Mouse (Mus musculus): ENCODE results near the gene Olfr1198. TPM values are rescaled to one million over a fixed set of nuclear protein-coding genes. Genes with fewer than 3 reads are reported as not detected.

Gene Olfr1198
- total RNA-seq (2021): not detected

DNA sequence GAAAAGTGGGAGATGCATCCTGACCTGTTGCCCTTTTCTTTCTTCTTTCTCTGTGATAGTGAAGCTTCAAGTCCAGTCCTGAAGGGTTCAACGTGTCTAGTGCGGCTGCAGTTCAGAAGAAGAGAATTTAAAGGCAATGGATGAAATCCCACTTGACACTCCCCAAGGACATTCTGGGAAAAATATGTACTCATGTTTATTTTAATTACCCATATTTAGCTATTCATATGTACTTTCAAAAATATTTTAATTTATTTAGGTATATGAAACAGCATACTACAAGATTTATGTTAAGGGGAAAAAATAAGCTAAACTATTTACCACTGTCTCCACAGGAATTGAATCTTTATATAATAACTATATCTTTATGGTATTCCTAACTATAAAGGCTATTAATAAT lies at the start of gene Olfr1198:
TSS of gene Olfr1198 (minus strand) at position 101 of the 400 bp plus-strand sequence.
- no peak for DNase-seq
- intact Hi-C loops (cut with DNase I): no loop called here

DNA sequence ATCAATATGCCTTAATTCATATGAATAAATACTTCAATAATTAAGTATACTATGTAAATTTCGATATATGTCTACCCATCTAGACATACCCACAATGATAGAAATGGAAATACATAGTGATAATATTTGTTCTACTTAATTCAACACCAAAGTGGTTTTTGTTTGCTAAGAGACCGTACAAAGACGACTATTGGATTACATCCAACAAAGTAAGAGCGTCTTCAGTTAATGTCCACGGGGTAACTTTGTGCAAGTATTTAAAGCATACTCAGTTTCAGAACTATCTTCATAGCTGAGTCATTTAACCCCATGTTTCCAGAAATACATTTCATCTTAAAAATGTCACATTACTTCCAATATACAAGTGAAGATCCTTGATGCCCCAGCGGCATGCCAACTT lies 41.6 kb upstream of the Olfr1198 start, which contains the start of gene Olfr1201:
TSS of gene Olfr1201 (plus strand) at position 301 of the 400 bp plus-strand sequence.
- DNase-seq: no peak
- intact Hi-C loops (cut with DNase I): no loop called here

DNA sequence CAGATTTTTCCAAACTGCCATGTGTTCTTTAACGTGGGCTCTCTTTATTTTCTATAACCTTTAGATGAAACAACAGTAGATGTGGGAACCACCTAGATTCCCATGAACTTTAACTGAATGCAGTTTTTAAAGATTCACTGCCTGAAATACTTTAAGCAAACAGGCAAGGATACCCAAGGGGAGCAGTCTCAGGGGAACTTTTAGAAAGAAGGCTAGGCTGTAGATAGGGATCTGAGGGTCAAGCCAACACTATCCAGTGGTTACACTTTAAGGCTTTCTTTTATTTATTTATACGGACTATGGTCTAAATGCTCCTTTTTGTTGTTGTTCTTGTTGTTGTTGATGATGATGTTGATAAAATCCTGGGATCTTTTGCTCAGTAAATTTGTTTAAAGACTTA lies 19.2 kb upstream of the Olfr1198 start, which contains the start of gene Olfr1200:
TSS of gene Olfr1200 (minus strand) at position 101 of the 400 bp plus-strand sequence.
- intact Hi-C loops (cut with DNase I): no loop called here
- no peak for DNase-seq

DNA sequence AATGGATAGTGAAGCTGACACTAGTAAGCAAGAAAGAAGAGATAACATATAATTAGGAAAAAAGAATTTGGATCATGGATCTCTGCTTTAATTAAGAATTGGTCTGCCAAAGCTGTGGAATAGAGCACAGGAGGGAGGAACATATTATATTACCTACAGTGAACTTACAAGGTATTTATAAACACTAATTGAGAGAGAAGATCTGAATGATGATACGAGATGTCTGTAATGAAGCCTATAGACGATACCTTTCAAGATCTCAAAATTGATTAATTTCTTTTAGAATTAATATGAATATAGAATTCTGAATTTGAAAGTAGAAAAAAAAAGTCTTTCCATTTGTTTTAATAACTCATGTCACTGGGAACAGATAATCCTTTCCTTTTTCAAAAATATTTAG lies 9.2 kb upstream of the Olfr1198 start, which contains the start of gene Olfr1199:
TSS of gene Olfr1199 (minus strand) at position 101 of the 400 bp plus-strand sequence.
- intact Hi-C loops (cut with DNase I): no loop called here
- no peak for DNase-seq

DNA sequence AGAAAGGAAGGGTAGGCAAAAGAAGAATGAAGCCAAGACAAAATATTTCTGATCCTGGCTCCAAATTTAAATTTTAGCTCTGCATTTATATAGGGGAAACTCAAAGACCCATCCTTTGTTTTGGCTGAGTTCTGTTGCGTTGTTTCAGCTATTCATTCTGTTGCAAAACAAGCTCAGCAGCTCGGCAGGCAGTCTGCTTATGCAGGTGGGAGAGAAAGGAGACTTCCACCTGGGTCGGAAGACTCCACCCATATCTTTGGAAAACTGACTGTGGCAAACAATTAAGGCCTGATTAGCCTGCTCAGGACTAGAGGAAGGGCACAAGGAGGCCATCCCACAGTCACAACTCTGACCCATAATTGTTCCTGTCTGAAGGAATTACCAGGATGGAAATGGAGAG lies 7.8 kb downstream of the Olfr1198 start:
- DNase-seq: no peak
- intact Hi-C loops (cut with DNase I): no loop called here

DNA sequence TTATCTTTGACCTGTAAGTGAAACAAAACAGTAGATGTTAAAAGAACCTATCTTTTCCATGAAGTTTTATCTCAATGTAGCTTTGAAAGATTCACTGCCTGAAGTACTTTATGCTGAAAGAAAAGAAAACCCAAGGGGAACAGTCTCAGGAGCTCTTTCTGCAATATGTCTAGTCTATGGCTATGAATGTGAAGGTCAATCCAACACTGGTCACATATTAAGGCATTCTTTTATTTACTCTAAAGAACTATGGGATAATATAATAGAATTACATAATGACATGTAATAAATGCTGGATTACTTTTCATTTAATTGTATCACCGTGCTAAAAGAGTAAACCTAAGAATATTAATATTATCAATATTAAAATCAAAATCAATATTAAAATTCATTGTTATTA lies 18.9 kb downstream of the Olfr1198 start, which contains the start of gene Olfr1197:
TSS of gene Olfr1197 (minus strand) at position 101 of the 400 bp plus-strand sequence.
- no peak for DNase-seq
- intact Hi-C loops (cut with DNase I): no loop called here

- intact Hi-C loops (cut with DNase I): no loop called here
- no peak for DNase-seq
Observed at GRCm38 (mm10) chr2:88704497-88704896, 46.7 kb downstream of the Olfr1198 start, which contains the start of gene Olfr1196. TSS of gene Olfr1196 (minus strand) at chr2:88704597.

Other genes with a start within 250 kb of the Olfr1198 start
- not detected for gene Olfr1186, start 232.8 kb downstream of the Olfr1198 start, total RNA-seq (2021)
- gene Olfr1188, start 194.4 kb downstream of the Olfr1198 start, total RNA-seq (2021): not detected
- gene Olfr1189, start 164.9 kb downstream of the Olfr1198 start, total RNA-seq (2021): not detected
- under 1 TPM in 1 of 2 experiments, not detected in 1; 0.05 TPM for gene Olfr1191-ps1, start 110.8 kb downstream of the Olfr1198 start, total RNA-seq (2021)
- not detected for gene Olfr1192-ps1, start 102.9 kb downstream of the Olfr1198 start, total RNA-seq (2021)
- not detected for gene Olfr1193, start 75.7 kb downstream of the Olfr1198 start, total RNA-seq (2021)
- not detected for gene Olfr1195, start 62.2 kb downstream of the Olfr1198 start, total RNA-seq (2021)
- not detected for gene Olfr1196, start 46.8 kb downstream of the Olfr1198 start, total RNA-seq (2021)
- gene Olfr1197, start 19.0 kb downstream of the Olfr1198 start, total RNA-seq (2021): not detected
- not detected for gene Olfr1199, start 9.1 kb upstream of the Olfr1198 start, total RNA-seq (2021)
- not detected for gene Olfr1200, start 19.1 kb upstream of the Olfr1198 start, total RNA-seq (2021)
- gene Olfr1201, start 41.7 kb upstream of the Olfr1198 start, total RNA-seq (2021): not detected
- not detected for gene Olfr1202, start 63.1 kb upstream of the Olfr1198 start, total RNA-seq (2021)
- not detected for gene Olfr1205, start 78.4 kb upstream of the Olfr1198 start, total RNA-seq (2021)
- gene Olfr1204, start 97.9 kb upstream of the Olfr1198 start, total RNA-seq (2021): not detected
- not detected for gene Olfr1206, start 111.9 kb upstream of the Olfr1198 start, total RNA-seq (2021)
- gene Olfr1208, start 150.9 kb upstream of the Olfr1198 start, total RNA-seq (2021): not detected
- gene Olfr1209, start 163.8 kb upstream of the Olfr1198 start, total RNA-seq (2021): not detected
- gene Olfr1211, start 186.7 kb upstream of the Olfr1198 start, total RNA-seq (2021): not detected
- not detected for gene Olfr1212, start 202.6 kb upstream of the Olfr1198 start, total RNA-seq (2021)
- gene Gm13762, start 228.9 kb upstream of the Olfr1198 start, total RNA-seq (2021): not detected
- gene Olfr1214, start 241.3 kb upstream of the Olfr1198 start, total RNA-seq (2021): not detected

Data from heart, postnatal 10 days (tissue).